Mouse (Mus musculus) forebrain, embryonic 14.5 days (tissue): ENCODE measurements around the gene Nav2. TPM values are rescaled to one million over a fixed set of nuclear protein-coding genes. Genes with fewer than 3 reads are reported as not detected.
A peak's percentile ranks its signal among the peaks of the same experiment; 100 is the strongest.

Experiments
- ATAC-seq: fragments of 200-750 bp; cut with Nextera tagmentation; 2 replicates; pipeline ENCODE4 v1.8.0; 2017; ENCODE audit warnings: mild to moderate bottlenecking, moderate library complexity
- DNase-seq: peaks from one replicate; pipeline ENCODE4 v3.0.0-alpha.2; 2015; ENCODE audit warnings: low spot score
- H3K27ac ChIP-seq: fragments of 300-500 bp; sonication (generic); 2 replicates; pipeline ENCODE4 v1.5.1; 2014; ENCODE audit warnings: low read depth, mild to moderate bottlenecking, control low read depth, low read length, moderate library complexity
- H3K27me3 ChIP-seq: fragments of 300-500 bp; sonication (generic); replicated peaks from 2 replicates; pipeline ENCODE4 v1.6.1; 2014; ENCODE audit warnings: low read length, control low read depth, mixed read lengths; ENCODE audit not compliant: control insufficient read depth, insufficient read depth
- H3K36me3 ChIP-seq: fragments of 300-500 bp; sonication (generic); 2 replicates; pipeline ENCODE4 v1.6.1; 2014; ENCODE audit warnings: low read length, control low read depth; ENCODE audit not compliant: control insufficient read depth, insufficient read depth
- H3K4me1 ChIP-seq: fragments of 300-500 bp; sonication (generic); 2 replicates; pipeline ENCODE4 v1.6.1; 2014; ENCODE audit warnings: antibody characterized with exemption, low read length, control low read depth; ENCODE audit not compliant: control insufficient read depth, insufficient read depth
- H3K4me2 ChIP-seq: fragments of 300-500 bp; sonication (generic); 2 replicates; pipeline ENCODE4 v1.6.1; 2014; ENCODE audit warnings: mild to moderate bottlenecking, control low read depth, low read length
- H3K4me3 ChIP-seq: fragments of 300-500 bp; sonication (generic); 2 replicates; pipeline ENCODE4 v1.5.1; 2014; ENCODE audit warnings: low read depth, low read length, control low read depth
- H3K9ac ChIP-seq: fragments of 300-500 bp; sonication (generic); 2 replicates; pipeline ENCODE4 v1.6.1; 2014; ENCODE audit warnings: mild to moderate bottlenecking, low read length, control low read depth, moderate library complexity
- H3K9me3 ChIP-seq: fragments of 300-500 bp; sonication (generic); replicated peaks from 2 replicates; pipeline ENCODE4 v1.6.1; 2016; ENCODE audit warnings: low read length, control low read depth, mixed read lengths; ENCODE audit not compliant: control insufficient read depth
- WGBS: fragments of 180-500 bp; shearing (Covaris S2); extraction: QIAGEN DNeasy Blood & Tissue Kit; methylation state at CpG from one replicate; pipeline ENCODE4 v1.1.7; 2014; 5-methylcytosine and 5-hydroxymethylcytosine counted together
- polyA plus RNA-seq: library from polyadenylated mRNA; unstranded; fragments of >200 nt; fragmentation: Nextera tagmentation; extraction: Ambion mirVana; gene quantifications from 2 replicates; pipeline ENCODE4 v1.2.1, GENCODE M21; 2014

Gene Nav2
- polyA plus RNA-seq, 1 experiment from 2014 or later, result 6.3 TPM

DNA sequence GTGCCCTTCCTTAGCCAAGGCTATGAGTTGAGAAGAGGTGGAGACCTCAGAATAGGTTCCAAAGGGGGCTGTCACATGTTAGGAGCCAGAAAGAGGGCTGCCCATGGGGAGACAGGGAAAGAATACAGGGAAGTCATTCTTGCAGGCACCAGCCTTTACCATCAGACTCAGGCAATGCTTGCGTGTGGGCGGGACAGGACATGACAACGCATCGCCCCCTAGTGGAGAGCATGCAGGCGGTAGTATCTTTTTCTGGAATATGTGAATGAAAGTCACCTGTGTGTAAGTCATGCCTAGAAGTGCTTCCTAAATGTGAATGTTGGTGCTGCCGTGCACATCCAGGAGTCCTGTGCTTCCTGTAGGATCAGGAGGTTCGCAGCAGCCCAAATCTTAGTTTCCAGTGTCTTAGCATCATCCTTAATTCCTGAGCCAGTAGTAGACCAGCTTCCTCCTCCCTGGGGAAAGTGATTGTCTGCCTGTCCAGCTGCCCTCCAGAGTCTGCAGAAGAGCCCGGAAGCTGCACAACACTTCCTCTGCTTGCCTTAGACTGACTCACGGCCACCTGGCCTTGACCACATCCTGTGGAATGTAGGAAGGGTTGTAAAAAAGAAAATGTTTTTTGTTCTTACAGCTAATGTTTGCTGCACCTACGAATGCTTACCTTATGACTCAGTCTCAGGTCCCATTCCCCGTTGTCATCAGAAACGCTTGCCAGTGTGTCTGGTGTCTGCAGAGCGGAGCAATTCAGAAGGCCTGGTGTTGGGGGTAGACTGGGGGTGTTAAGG, 692.9 kb downstream of the Nav2 start:
- DNase-seq, result peak; percentile 80

DNA sequence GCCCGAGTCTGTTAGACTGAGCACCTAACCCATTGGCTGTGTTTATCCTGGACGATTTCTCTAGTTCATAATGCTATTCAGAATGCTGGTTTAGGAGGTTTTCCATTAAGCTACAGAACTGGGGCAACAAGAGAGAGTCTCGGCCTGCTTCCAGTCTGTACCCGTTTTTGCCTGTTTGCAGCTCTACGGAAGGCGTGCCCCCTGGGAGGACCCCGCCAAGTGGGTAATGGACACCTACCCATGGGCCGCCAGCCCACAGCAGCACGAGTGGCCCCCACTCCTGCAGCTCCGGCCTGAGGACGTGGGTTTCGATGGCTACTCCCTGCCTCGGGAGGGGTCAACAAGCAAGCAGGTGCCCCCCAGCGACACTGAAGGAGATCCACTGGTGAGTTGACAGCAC, 695.7 kb downstream of the Nav2 start:
- no peaks in the 10 kb centered on the region for H3K36me3 ChIP-seq
- 90% methylated on average over 14 of the region's 14 CpGs for whole genome bisulfite sequencing
- no peaks in the 10 kb centered on the region for H3K27me3 ChIP-seq
- H3K9me3 ChIP-seq, result no peaks in the 10 kb centered on the region
- ATAC-seq (no peak), DNase-seq (no peak)
- H3K4me1 ChIP-seq, result no peaks in the 10 kb centered on the region
- no peak overlapping the region for H3K9ac ChIP-seq
- no peak overlapping the region for H3K4me2 ChIP-seq
- no peak overlapping the region for H3K4me3 ChIP-seq
- no peak overlapping the region for H3K27ac ChIP-seq

More for the DNA sequence above, 692.9 kb downstream of the Nav2 start:
- Histone ChIP-seq H3K4me2 (no peak overlapping the region), H3K27me3 (no peaks in the 10 kb centered on the region), H3K4me3 (no peak overlapping the region), H3K9ac (no peak overlapping the region), H3K27ac (no peak overlapping the region), H3K4me1 (no peaks in the 10 kb centered on the region), H3K9me3 (no peaks in the 10 kb centered on the region), H3K36me3 (peaks cover 4% of the 10 kb centered on the region; the same call in 1 of the 2 replicates)
- ATAC-seq, result peak; percentile 75
- 53% methylated on average over 13 of the region's 13 CpGs for WGBS

DNA sequence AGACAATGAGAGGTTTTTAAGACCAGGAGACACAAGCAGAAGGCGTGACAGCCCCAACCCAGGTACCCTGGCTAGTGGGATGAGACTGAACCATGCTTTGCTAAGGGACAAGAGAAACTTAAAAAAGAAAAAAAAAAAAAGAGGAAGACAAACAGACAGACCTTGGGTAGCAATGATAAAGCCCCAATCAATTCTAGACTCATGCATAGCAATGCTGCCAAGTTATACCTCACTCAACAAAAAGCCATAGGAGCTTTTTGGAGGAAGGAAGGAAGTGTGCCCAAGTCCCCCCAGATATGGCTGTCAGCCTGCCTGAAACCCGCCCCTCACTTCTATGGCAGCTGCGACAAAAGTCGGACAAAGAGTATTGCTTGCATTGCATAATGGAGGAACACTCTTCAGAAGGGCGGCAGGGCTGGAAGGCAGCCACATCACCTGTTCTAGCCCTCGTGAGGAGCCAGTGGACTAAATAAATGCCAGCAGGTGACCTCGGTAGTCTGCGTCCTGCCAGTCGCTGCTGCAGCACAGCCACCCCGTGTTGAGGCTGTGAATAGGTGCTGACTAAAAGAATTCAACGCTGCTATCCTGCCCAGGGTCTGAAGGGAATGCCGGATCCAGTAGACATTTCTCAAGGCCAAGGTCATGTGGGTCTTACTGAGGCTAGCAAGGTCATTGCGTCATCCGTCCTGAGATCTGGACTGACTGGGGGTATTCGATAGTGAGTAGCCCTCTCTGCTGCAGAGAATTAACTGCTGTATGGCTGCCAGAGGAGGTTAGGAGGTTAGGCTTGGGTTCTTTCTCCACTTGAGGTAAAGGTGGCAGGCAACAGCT, 696.7 kb downstream of the Nav2 start:
- Histone ChIP-seq H3K4me3 (no peak overlapping the region), H3K9me3 (no peaks in the 10 kb centered on the region), H3K27ac (no peak overlapping the region), H3K36me3 (no peaks in the 10 kb centered on the region), H3K27me3 (no peaks in the 10 kb centered on the region), H3K4me1 (no peaks in the 10 kb centered on the region), H3K9ac (no peak overlapping the region), H3K4me2 (no peak overlapping the region)
- WGBS, result 89% methylated on average over 15 of the region's 15 CpGs
- ATAC-seq (no peak), DNase-seq (no peak)

DNA sequence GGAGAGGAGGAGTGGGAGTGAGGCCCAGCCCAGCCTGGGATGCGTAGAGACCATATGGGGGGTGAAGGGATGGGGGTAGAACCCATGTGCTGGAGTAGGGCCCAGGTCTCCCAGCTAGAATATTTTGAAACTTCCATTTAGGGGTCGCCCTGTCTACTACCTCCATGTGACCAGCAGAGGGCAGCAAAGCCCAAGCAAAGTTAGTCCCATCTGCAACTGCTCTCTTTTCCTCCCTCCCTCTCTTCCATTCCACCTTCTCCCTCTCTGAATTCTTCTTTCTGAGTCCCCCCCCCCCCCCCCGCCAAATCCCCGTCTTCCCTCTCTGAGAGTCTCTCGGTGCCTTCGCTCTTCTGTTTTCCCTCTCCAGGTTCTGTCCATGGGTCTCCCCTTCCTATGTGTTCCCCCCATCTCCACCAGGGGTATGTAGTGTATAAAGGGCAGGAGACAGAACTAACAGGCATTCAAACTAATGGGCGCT, 707.8 kb downstream of the Nav2 start:
- H3K4me1 ChIP-seq, result no peaks in the 10 kb centered on the region
- DNase-seq (peak; percentile 86), ATAC-seq (peak; percentile 79)
- no peaks in the 10 kb centered on the region for H3K36me3 ChIP-seq
- H3K9ac ChIP-seq, result no peak overlapping the region
- 2% methylated on average over 7 of the region's 7 CpGs for WGBS
- peaks cover 37% of the 10 kb centered on the region for H3K27me3 ChIP-seq
- H3K4me3 ChIP-seq, result no peak overlapping the region
- H3K27ac ChIP-seq, result no peak overlapping the region
- H3K9me3 ChIP-seq, result no peaks in the 10 kb centered on the region
- H3K4me2 ChIP-seq, result no peak overlapping the region

DNA sequence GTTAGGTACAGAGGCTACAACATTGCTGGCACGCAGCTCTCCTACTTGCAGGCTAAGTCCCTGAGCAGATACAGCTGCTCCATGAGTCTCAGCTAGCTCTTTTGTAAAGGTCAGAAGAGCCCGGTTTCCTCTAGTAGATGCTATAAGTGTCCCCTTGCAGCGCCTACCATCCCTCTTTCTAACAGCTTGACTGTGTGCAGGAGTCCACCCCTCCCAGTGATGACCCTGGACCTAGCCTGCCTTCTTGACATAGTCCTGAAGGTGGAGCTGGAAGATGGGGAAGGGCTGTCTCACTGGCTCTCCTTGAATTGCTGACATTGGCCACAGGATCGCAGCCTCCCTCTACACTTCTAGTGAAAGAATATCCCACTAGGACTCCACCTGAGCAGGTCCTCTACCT, 708.6 kb downstream of the Nav2 start:
- Histone ChIP-seq H3K9ac (no peak overlapping the region), H3K4me2 (no peak overlapping the region), H3K27ac (no peak overlapping the region), H3K4me3 (no peak overlapping the region), H3K36me3 (no peaks in the 10 kb centered on the region), H3K27me3 (peaks cover 38% of the 10 kb centered on the region), H3K4me1 (no peaks in the 10 kb centered on the region), H3K9me3 (no peaks in the 10 kb centered on the region)
- DNase-seq (no peak), ATAC-seq (no peak)
- 75% methylated on average over 4 of the region's 4 CpGs for WGBS

DNA sequence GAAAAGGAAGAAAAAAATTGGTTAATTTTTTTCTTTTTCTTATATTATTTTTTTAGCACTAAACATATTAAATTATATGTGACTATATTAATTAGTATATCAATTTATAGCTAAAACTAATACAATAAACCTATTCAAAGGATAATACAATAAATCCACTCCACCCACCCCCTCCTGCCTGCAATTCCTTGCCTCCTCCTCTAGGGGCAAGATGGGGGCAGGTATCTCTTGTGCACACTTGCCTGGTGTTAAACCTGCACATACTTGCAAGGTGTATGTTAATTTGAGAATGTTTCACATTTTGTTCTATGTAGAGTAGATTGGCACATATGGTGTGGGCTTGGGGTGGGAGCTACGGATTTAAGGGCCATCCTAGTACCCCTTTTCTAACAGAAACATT, 711.6 kb downstream of the Nav2 start:
- no peak overlapping the region for H3K27ac ChIP-seq
- 74% methylated on average over 1 of the region's 1 CpGs for WGBS
- H3K4me2 ChIP-seq, result no peak overlapping the region
- no peaks in the 10 kb centered on the region for H3K36me3 ChIP-seq
- no peak overlapping the region for H3K4me3 ChIP-seq
- no peak for ATAC-seq
- no peak for DNase-seq
- H3K9ac ChIP-seq, result no peak overlapping the region
- H3K27me3 ChIP-seq, result peaks cover 53% of the 10 kb centered on the region
- H3K9me3 ChIP-seq, result no peaks in the 10 kb centered on the region
- no peaks in the 10 kb centered on the region for H3K4me1 ChIP-seq

DNA sequence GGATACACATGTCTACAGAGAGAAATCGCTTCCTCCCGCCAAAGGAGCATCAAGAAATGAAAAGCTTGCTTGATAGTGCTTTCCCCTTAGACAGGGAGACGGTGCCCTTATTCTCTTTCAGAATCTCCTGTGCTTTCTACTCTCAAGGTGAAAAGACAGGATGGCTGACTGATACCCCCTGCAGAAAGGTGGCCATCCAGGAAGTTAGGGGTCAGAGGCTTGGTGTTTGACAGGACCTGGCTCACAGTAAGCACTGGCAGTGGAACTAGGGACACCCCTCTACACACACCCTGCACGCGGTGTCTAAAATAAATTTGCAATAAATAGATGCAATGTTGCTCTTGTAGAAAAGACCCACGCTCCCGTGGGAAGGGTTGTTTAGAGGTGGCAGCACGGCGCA, 723.4 kb downstream of the Nav2 start:
- H3K27ac ChIP-seq, result no peak overlapping the region
- 12% methylated on average over 9 of the region's 9 CpGs for WGBS
- DNase-seq (no peak), ATAC-seq (no peak)
- peaks cover 11% of the 10 kb centered on the region for H3K4me1 ChIP-seq
- H3K9me3 ChIP-seq, result no peaks in the 10 kb centered on the region
- H3K4me2 ChIP-seq, result no peak overlapping the region
- peaks cover 85% of the 10 kb centered on the region for H3K27me3 ChIP-seq
- H3K4me3 ChIP-seq, result no peak overlapping the region
- no peaks in the 10 kb centered on the region for H3K36me3 ChIP-seq
- H3K9ac ChIP-seq, result no peak overlapping the region

DNA sequence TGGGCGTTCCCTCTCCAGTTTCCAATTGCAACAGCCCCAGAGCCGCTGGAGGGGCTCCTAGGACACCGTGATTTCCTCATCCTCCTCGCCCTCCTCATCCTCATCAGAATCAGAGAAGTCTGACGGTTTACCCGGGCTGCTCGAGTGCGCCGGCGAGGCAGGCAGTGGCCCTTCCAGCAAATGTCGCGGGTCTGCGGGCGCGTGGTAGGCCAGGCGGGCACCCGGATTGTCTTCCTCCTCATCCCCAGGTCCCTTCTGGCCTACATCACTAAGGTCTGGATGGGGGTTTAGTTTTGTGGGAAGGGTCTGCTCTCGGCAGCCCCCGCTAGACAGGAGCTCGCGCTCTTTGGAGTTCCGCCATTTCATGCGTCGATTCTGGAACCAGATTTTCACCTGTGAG, 723.9 kb downstream of the Nav2 start:
- no peak overlapping the region for H3K9ac ChIP-seq
- no peak for ATAC-seq
- 4% methylated on average over 24 of the region's 24 CpGs for WGBS
- no peak for DNase-seq
- H3K27me3 ChIP-seq, result peaks cover 85% of the 10 kb centered on the region
- H3K36me3 ChIP-seq, result no peaks in the 10 kb centered on the region
- H3K4me1 ChIP-seq, result peaks cover 11% of the 10 kb centered on the region
- H3K4me2 ChIP-seq, result no peak overlapping the region
- no peak overlapping the region for H3K27ac ChIP-seq
- H3K4me3 ChIP-seq, result no peak overlapping the region
- no peaks in the 10 kb centered on the region for H3K9me3 ChIP-seq
